Mouse (Mus musculus): ENCODE measurements around the gene Fhl3. TPM values are rescaled to one million over a fixed set of nuclear protein-coding genes. Genes with fewer than 3 reads are reported as not detected.

Gene Fhl3
- polyA plus RNA-seq, 1 experiment from 2014 or later, result 3.9 TPM

DNA sequence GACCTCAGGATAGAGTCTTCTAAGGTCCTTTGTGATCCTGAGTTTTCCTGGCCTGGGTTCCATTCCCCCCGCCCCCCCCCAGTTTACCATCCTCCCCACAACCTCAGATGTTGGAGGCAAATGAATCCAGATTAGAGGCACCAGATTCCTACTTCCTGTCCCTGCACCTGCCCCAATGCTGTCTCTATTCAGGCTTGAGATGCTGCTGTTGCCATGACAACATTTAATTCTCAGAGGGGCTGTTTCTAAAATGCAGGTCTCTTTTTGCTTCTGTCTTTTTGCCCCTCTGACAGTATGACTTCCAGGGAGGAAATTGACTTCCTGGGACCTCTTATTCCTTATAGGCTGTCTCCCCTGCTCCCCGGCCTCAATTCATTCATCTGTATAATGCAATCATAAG lies 36.5 kb downstream of the Fhl3 start:
- H3K4me1 ChIP-seq, result peaks cover 29% of the 10 kb centered on the region
- no peak overlapping the region for H3K4me3 ChIP-seq
- DNase-seq (ENCODE audit: low spot score), result no peak
- no peaks in the 10 kb centered on the region for H3K27me3 ChIP-seq (ENCODE audit: insufficient read depth, poor library complexity, severe bottlenecking)
- H3K27ac ChIP-seq, result no peak overlapping the region
- no peaks in the 10 kb centered on the region for H3K9me3 ChIP-seq
- H3K36me3 ChIP-seq, result peaks cover 19% of the 10 kb centered on the region
- WGBS, result 70% methylated on average over 2 of the region's 2 CpGs

DNA sequence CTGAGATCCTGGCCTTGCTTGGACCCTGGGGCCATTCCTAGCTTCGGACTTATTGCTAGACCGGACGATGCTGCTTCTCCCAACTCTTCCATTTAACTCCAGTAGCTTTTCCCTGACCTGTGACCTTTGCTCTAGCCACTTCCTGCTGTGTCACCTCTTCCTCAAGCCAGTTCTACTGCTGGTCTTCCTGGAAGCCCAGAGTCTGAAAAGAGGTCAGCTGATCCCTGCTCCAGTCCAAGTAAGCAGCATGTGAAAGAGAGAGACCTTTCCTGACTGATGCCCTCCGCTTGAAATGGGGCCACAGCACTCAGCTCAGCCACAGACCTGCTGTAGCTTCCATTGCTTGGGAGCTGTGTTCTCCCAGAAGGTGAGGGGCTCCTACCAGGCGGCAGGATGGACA lies 37.0 kb downstream of the Fhl3 start:
- Histone ChIP-seq H3K36me3 (peaks cover 14% of the 10 kb centered on the region), H3K27ac (no peak overlapping the region), H3K4me1 (peaks cover 34% of the 10 kb centered on the region), H3K9me3 (no peaks in the 10 kb centered on the region), H3K27me3 (ENCODE audit: insufficient read depth, poor library complexity, severe bottlenecking) (no peaks in the 10 kb centered on the region), H3K4me3 (no peak overlapping the region)
- DNase-seq (ENCODE audit: low spot score), result no peak
- 82% methylated on average over 5 of the region's 5 CpGs for WGBS

DNA sequence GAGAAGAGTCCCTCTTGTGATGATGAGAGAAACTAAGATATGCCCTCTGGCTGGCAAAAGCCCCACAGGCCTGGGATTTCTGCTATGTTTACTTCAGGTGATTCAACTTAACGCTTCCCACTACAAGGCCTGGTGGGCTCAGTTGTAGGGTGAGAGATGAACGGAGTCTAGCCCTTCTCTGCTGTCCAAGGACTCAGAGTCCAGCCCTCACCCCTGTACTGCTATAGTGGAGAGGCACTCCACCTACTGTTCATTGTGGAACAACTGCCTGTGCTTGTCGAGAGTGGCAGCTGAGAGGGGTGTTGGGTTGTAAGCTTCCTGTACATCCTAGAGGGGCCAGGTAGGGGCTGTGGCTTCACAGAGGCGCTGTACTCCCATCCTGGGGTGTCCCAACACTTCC lies 37.5 kb downstream of the Fhl3 start:
- peaks cover 8% of the 10 kb centered on the region for H3K36me3 ChIP-seq
- no peak for DNase-seq (ENCODE audit: low spot score)
- H3K4me1 ChIP-seq, result peaks cover 34% of the 10 kb centered on the region
- H3K9me3 ChIP-seq, result no peaks in the 10 kb centered on the region
- H3K27ac ChIP-seq, result no peak overlapping the region
- no peak overlapping the region for H3K4me3 ChIP-seq
- WGBS, result 63% methylated on average over 4 of the region's 4 CpGs
- H3K27me3 ChIP-seq (ENCODE audit: insufficient read depth, poor library complexity, severe bottlenecking), result no peaks in the 10 kb centered on the region

DNA sequence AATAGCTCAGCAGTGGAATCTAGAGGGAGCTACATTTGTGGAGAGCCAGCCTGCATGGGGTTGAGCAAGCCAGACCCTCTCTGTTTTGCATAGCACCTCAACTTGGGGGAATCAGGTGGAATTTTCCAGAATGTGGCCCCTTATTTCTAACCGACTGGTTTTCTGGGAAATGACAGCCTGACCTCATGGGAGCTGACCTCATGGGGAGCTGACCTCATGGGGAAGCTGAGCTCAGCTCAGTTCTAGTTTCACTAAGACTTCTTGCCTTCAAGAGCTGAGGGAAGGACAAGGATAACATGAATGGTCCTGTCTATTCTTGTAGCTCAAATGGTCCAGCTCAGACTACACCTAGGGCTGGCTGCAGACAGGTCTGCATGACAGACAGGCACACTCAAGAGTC lies 38.3 kb downstream of the Fhl3 start:
- H3K36me3 ChIP-seq, result peaks cover under 1% of the 10 kb centered on the region; the same call in 1 of the 2 replicates
- H3K27ac ChIP-seq, result no peak overlapping the region
- H3K9me3 ChIP-seq, result no peaks in the 10 kb centered on the region
- DNase-seq (ENCODE audit: low spot score), result no peak
- H3K27me3 ChIP-seq (ENCODE audit: insufficient read depth, poor library complexity, severe bottlenecking), result no peaks in the 10 kb centered on the region
- peaks cover 34% of the 10 kb centered on the region for H3K4me1 ChIP-seq
- H3K4me3 ChIP-seq, result no peak overlapping the region
- WGBS, result 45% methylated on average over 1 of the region's 1 CpGs

DNA sequence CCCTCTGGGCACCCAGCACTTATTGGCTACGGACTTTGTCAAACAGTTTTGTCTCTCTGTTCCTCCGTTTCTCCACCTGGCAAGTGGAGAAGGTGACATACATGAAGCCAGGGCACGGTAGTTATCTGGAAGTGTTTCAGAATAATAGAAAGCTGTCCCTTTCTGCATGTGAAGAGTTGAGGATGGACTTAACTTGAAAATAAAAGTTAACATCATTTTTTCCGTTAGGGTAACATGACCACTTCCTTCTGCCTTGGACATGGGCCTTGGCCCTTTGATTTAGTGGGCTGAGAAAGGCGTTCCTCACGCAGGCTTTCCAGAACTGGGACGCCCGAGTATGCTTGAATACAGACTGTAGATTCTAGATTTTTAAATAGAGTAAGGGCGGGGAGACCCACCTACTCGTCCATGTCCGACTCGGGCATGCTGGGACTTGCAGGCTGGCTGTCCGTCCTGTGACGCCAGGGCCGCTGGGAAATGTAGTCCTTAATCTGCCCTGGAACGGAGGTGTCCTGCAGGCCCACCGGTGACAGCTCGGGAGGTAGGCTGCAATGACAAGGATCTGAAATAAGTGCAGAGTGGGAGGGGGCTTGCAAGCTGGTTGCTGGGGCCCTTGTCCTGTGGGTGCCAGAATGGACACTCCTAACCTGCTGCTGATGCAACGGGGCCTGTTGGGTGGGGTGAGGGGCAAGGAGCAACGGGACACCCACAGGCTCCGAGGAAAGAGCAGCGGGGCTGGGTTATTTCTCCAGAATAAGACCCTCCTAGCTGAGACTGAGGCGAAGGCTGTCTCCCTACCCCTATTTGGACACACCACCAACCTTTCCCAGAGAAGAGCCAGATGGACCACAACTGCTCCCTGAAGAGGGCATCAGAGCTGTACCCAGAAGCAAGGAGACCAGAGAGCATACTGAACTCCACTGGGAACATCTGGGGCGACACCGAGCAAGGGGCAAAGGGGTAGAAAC lies 41.2 kb downstream of the Fhl3 start, which contains the start of gene Inpp5b:
Gene Inpp5b (plus strand): TSS at position 475 of the 968 bp plus-strand sequence.
- 0 out of 2 replicates have a peak, but pooled peaks cover 3% of the 10 kb centered on the region for H3K36me3 ChIP-seq
- no peaks in the 10 kb centered on the region for H3K27me3 ChIP-seq (ENCODE audit: insufficient read depth, poor library complexity, severe bottlenecking)
- no peaks in the 10 kb centered on the region for H3K9me3 ChIP-seq
- peak within 1 kb of the TSS; percentile 67 for H3K4me3 ChIP-seq
- peak; percentile 93 for DNase-seq (ENCODE audit: low spot score)
- peak within 1 kb of the TSS; percentile 87 for H3K27ac ChIP-seq
- WGBS, result 15% methylated on average over 25 of the region's 25 CpGs
- peaks cover 27% of the 10 kb centered on the region for H3K4me1 ChIP-seq

DNA sequence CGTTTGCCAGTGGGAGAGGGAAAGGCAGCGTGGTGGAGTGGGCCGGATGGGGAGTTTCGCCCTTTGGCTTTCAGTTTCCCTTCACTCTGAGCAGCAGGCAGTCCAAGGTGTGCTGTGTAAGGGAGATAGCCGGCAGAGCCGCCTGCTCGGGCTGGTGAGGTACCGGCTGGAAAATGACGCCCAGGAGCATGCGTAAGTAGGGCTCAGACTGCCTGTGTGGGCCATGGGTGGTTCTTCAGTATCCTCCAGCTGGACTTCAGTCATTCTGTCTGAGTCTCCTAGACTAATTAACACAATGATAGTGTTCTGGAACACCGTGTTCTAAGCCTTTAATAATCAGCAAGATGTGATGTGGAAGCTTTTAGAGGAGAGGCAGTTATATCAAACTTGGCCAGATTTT lies 42.3 kb downstream of the Fhl3 start:
- 82% methylated on average over 11 of the region's 11 CpGs for WGBS
- H3K27ac ChIP-seq, result no peak overlapping the region
- H3K4me1 ChIP-seq, result peaks cover 19% of the 10 kb centered on the region
- H3K36me3 ChIP-seq, result 0 out of 2 replicates have a peak, but pooled peaks cover 3% of the 10 kb centered on the region
- H3K9me3 ChIP-seq, result no peaks in the 10 kb centered on the region
- DNase-seq (ENCODE audit: low spot score), result no peak
- 0 out of 2 replicates have a peak, but pooled peaks cover 4% of the 10 kb centered on the region for H3K27me3 ChIP-seq (ENCODE audit: insufficient read depth, poor library complexity, severe bottlenecking)
- no peak overlapping the region for H3K4me3 ChIP-seq

DNA sequence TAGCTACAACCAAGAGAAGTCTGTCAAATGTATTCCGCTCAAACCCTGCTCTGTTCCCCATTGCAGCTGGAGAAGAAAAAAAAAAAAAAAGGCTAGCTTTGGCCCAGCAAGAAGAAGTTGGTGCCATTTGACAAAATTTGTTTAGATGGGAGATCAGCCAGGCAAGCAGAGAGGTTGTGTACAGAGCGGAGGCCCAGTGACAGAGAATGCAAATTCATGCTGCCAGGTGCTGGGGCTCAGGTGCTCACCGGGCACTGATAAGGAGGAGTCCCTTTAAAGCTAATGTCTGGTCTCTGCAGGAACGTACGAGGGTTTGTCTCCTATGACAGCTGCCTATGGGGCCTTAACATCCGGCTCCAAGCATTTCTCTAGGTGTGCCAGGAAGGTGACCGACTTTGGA lies 46.1 kb downstream of the Fhl3 start:
- H3K4me3 ChIP-seq, result no peak overlapping the region
- 71% methylated on average over 7 of the region's 7 CpGs for WGBS

DNA sequence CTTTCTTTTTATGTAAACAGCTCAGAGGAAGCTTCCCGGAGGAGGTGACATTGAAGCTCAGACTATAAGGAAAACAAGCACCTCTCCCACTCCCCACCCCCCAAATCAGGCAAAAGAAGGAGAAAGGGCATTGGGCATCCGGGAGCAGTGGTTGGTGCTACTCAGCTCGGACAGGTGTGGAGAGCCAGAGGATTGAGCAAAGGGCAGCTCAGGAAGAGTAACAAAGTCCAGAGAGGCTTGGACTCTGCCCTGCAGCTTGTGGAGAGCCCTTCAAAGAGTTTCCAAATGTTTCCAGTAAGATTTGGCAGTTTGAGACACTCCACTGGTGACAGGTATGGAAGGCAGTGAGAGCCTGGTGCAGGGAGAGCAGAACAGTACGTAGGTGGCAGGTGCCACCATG lies 47.4 kb downstream of the Fhl3 start:
- no peak for DNase-seq (ENCODE audit: low spot score)
- Histone ChIP-seq H3K4me1 (peaks cover 15% of the 10 kb centered on the region), H3K27ac (no peak overlapping the region), H3K9me3 (no peaks in the 10 kb centered on the region), H3K4me3 (no peak overlapping the region), H3K36me3 (0 out of 2 replicates have a peak, but pooled peaks cover 3% of the 10 kb centered on the region), H3K27me3 (ENCODE audit: insufficient read depth, poor library complexity, severe bottlenecking) (peaks cover 16% of the 10 kb centered on the region; the same call in 1 of the 2 replicates)
- WGBS, result 40% methylated on average over 4 of the region's 4 CpGs

More for the DNA sequence above, 46.1 kb downstream of the Fhl3 start:
- no peak for DNase-seq (ENCODE audit: low spot score)
- Histone ChIP-seq H3K27me3 (ENCODE audit: insufficient read depth, poor library complexity, severe bottlenecking) (peaks cover 16% of the 10 kb centered on the region; the same call in 1 of the 2 replicates), H3K9me3 (no peaks in the 10 kb centered on the region), H3K27ac (no peak overlapping the region), H3K4me1 (peaks cover 12% of the 10 kb centered on the region), H3K36me3 (0 out of 2 replicates have a peak, but pooled peaks cover 3% of the 10 kb centered on the region)

DNA sequence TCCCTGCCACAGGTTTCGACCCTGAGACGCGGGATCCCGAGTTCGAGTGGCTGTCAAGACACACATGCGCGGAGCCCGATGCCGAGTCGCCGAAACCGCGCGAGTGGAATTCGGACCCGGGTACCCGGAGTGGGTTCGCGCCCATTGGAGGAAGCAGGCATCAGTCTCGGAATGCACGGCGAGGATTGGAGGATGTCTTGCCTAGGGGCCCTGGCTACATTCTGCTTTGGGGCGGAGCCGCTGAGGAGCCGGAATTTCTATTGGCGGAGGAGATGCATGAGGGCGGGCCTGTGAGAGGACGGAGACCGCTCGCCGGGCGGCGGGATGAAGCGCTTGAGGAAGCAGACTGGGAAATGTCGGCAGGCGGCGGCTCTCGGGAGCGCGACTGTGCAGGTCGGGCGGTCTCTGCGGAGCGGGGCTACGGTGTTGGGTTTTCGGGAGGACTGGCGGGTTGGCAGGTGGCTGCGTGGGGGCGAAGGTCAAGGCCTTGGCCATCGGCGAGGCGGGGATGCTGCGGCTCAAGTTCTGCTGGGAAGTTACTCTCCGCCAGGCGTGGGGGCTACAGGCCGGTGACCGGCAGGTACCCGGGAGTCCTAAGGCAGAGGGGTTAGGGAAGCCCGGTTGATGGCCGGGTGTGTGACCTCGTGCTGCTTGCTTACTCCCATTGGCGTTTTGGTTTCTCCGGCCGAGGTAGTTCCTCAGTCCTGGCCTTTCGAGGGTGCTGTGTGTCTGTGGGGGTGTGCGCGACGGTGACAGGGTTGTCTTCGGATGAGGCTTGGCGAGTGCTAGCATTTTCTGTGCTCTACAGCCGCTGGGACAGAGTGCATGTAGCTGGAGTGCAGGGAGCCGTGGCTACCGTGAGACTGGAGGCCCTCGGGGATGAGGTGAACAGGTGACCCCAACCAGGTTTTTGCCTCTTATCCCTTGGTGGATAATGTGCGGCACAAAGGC lies 51.1 kb downstream of the Fhl3 start:
- peaks cover 38% of the 10 kb centered on the region for H3K4me1 ChIP-seq
- no peaks in the 10 kb centered on the region for H3K36me3 ChIP-seq
- peak overlapping the region; percentile 90 for H3K4me3 ChIP-seq
- H3K9me3 ChIP-seq, result no peaks in the 10 kb centered on the region
- peaks cover 16% of the 10 kb centered on the region; the same call in 1 of the 2 replicates for H3K27me3 ChIP-seq (ENCODE audit: insufficient read depth, poor library complexity, severe bottlenecking)
- WGBS, result under 1% methylated on average over 75 of the region's 75 CpGs
- peak overlapping the region; percentile 87 for H3K27ac ChIP-seq
- peak; percentile 99 for DNase-seq (ENCODE audit: low spot score)

DNA sequence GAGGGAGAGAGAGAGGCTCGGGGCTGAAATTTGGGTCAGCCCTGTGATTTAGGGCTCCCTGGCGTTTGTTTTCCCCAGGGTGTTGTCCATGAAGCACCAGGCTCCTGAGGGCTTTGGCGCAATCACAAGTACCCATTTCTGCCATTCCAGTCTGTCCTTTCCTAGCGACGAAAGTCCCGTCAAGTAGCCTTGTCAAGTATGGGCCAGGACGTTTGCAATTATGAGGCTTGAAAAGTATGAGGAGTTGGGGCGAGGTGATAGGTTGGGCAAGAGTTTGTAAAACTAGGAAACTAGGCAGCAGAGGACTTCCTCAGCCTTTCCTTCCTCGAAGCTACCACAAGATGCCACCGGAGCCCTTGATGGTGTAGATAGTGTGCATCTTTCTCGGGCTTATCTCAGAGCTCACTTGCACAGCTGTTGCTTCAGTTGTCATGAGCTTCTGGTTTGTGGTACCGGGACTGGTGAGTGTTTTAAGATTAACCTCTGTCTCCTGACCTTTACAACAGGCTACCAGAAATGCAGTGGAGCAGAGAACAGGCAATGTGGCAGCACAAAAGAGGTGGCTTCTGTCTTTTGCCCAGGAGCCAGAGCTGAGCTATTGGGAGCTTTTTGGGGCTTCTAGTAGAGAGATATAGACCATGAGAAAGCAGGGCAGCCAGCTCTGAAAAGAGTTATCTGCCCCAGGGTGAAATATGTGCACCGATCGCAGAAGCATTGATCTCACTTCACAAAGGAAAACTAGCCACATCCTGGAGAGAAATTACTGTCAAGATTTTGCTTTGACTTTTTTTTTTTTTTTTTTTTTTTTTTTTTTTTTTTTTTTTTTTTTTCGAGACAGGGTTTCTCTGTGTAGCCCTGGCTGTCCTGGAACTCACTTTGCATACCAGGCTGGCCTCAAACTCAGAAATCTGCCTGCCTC lies 52.0 kb downstream of the Fhl3 start:
- Histone ChIP-seq H3K4me1 (peaks cover 38% of the 10 kb centered on the region), H3K36me3 (no peaks in the 10 kb centered on the region), H3K4me3 (peak overlapping the region; percentile 90), H3K27ac (peak overlapping the region; percentile 87), H3K9me3 (no peaks in the 10 kb centered on the region), H3K27me3 (ENCODE audit: insufficient read depth, poor library complexity, severe bottlenecking) (peaks cover 15% of the 10 kb centered on the region; the same call in 1 of the 2 replicates)
- WGBS, result 12% methylated on average over 15 of the region's 15 CpGs
- DNase-seq (ENCODE audit: low spot score), result peak; percentile 81

DNA sequence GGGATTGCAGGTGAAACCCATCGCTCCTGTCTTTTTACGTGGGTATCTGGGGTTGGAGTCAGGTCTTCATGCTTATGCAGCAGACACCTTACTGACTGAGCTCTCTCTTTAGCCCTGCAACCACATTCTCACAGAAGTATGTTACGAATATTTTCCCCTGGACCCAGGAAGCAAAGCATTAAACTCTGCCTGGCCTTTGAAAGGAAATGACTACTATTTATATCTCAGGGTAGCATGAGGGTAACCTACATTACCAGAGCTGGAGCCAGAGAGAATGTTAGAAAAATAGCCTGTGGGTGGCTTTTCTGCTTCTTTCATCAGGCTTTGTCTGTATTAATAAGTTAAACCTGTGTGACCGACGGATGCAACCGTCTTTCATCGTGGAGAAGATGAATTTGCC lies 55.0 kb downstream of the Fhl3 start:
- Histone ChIP-seq H3K9me3 (no peaks in the 10 kb centered on the region), H3K27me3 (ENCODE audit: insufficient read depth, poor library complexity, severe bottlenecking) (no peaks in the 10 kb centered on the region), H3K36me3 (no peaks in the 10 kb centered on the region), H3K4me1 (peaks cover 37% of the 10 kb centered on the region), H3K27ac (no peak overlapping the region), H3K4me3 (no peak overlapping the region)
- WGBS, result 78% methylated on average over 7 of the region's 7 CpGs
- no peak for DNase-seq (ENCODE audit: low spot score)
